Mouse (Mus musculus) megakaryocyte progenitor cell, adult 5-6 weeks (primary cell): ENCODE results near the gene Parp3. TPM values are rescaled to one million over a fixed set of nuclear protein-coding genes. Genes with fewer than 3 reads are reported as not detected.

ENCODE experiments used
- ATAC-seq: replicated peaks from 2 replicates; pipeline ENCODE4 v1.8.0; 2016; ENCODE audit warnings: mild to moderate bottlenecking, moderate TSS enrichment, inconsistent platforms; ENCODE audit not compliant: poor library complexity
- total RNA-seq, 2 experiments: library from RNA; stranded (forward) in 1 of 2; stranded (reverse) in 1 of 2; fragments of 157-497, 149-512 nt in 1 of 2; fragments of 200-1000 nt in 1 of 2; gene quantifications; 2 replicates each; pipeline versions ENCODE4 v1.2.3 to v1.2.4; 2015 to 2017

Gene Parp3
- total RNA-seq, 2 experiments from 2014 or later = 7.0 to 8.0 TPM

- no peak for ATAC-seq
Measured at GRCm38 (mm10) chr9:106475046-106475445, 1.7 kb downstream of the Parp3 start.

- peak; percentile 56 for ATAC-seq
Measured at GRCm38 (mm10) chr9:106474456-106474855, 2.3 kb downstream of the Parp3 start.

GRCm38 (mm10) chr9:106473753-106474105 lies 3.0 kb downstream of the Parp3 start:
- no peak for ATAC-seq

GRCm38 (mm10) chr9:106473081-106473752 lies 3.5 kb downstream of the Parp3 start:
- ATAC-seq = no peak

GRCm38 (mm10) chr9:106472321-106472720 lies 4.4 kb downstream of the Parp3 start:
- ATAC-seq = no peak

GRCm38 (mm10) chr9:106471892-106472291 lies 4.9 kb downstream of the Parp3 start:
- no peak for ATAC-seq

- no peak for ATAC-seq
Measured at GRCm38 (mm10) chr9:106470991-106471750, 5.6 kb downstream of the Parp3 start.

- ATAC-seq = no peak
Measured at GRCm38 (mm10) chr9:106469776-106470175, 7.0 kb downstream of the Parp3 start.

- peak; percentile 46 for ATAC-seq
Measured at GRCm38 (mm10) chr9:106469317-106469716, 7.4 kb downstream of the Parp3 start.

GRCm38 (mm10) chr9:106467746-106468145 lies 9.0 kb downstream of the Parp3 start:
- ATAC-seq = no peak

GRCm38 (mm10) chr9:106466721-106467120 lies 10.0 kb downstream of the Parp3 start:
- ATAC-seq = no peak

- ATAC-seq = no peak
Measured at GRCm38 (mm10) chr9:106465571-106466200, 11.1 kb downstream of the Parp3 start, which contains the start of gene Gpr62. TSS of gene Gpr62 (minus strand) at chr9:106465938.

GRCm38 (mm10) chr9:106464751-106465541 lies 11.8 kb downstream of the Parp3 start:
- ATAC-seq = peak; percentile 40

GRCm38 (mm10) chr9:106463122-106464063 lies 13.4 kb downstream of the Parp3 start:
- ATAC-seq = no peak

GRCm38 (mm10) chr9:106462430-106462800 lies 14.3 kb downstream of the Parp3 start:
- no peak for ATAC-seq

- no peak for ATAC-seq
Measured at GRCm38 (mm10) chr9:106461641-106462429, 14.9 kb downstream of the Parp3 start.

GRCm38 (mm10) chr9:106461026-106461415 lies 15.7 kb downstream of the Parp3 start:
- ATAC-seq = no peak

GRCm38 (mm10) chr9:106460401-106461025 lies 16.2 kb downstream of the Parp3 start:
- ATAC-seq = no peak

GRCm38 (mm10) chr9:106459946-106460345 lies 16.8 kb downstream of the Parp3 start:
- no peak for ATAC-seq
